Mouse (Mus musculus) heart, adult 9 months (tissue): ENCODE measurements at regions not wholly inside any gene's neighbourhood (a gene's known extent, or its start where the extent isn't known, plus 50 kb on each side); places are given as distances from the start of the nearest gene placed in this dataset.
"Not testable (repeated sequence)": the region's sequence is repeated elsewhere in the genome, so short reads cannot be mapped to it uniquely, and the experiment has no call there.

Experiments
- DNase-seq, 2 experiments: peaks; one replicate each; pipeline ENCODE4 v3.0.0; 2022; ENCODE audit warnings: low spot score in 2 of 2

GRCm38 (mm10) chr11:52460190-52460780 is 64.1 kb downstream of the 9530068E07Rik start:
- no peak for DNase-seq

GRCm38 (mm10) chr11:52471128-52471527 is 74.9 kb downstream of the 9530068E07Rik start:
- not testable (repeated sequence) for DNase-seq

GRCm38 (mm10) chr11:52480111-52480510 is 83.9 kb downstream of the 9530068E07Rik start:
- DNase-seq, result not testable (repeated sequence)

- DNase-seq, result not testable (repeated sequence)
These were observed 84.5 kb downstream of the 9530068E07Rik start for GRCm38 (mm10) chr11:52480694-52481093.

- DNase-seq, result not testable (repeated sequence)
These were observed 87.3 kb downstream of the 9530068E07Rik start for GRCm38 (mm10) chr11:52483534-52483933.

GRCm38 (mm10) chr11:52488538-52488937 is 92.3 kb downstream of the 9530068E07Rik start:
- DNase-seq, result not testable (repeated sequence)

GRCm38 (mm10) chr11:52493336-52493735 is 97.1 kb downstream of the 9530068E07Rik start:
- no peak for DNase-seq

- no peak for DNase-seq
These were observed 100.7 kb downstream of the 9530068E07Rik start for GRCm38 (mm10) chr11:52496908-52497307.

GRCm38 (mm10) chr11:52502759-52503365 is 106.6 kb downstream of the 9530068E07Rik start:
- no peak for DNase-seq

GRCm38 (mm10) chr11:52511831-52512297 is 115.6 kb downstream of the 9530068E07Rik start:
- DNase-seq, result no peak

GRCm38 (mm10) chr11:52517330-52517729 is 121.1 kb downstream of the 9530068E07Rik start:
- DNase-seq, result no peak

GRCm38 (mm10) chr11:52519877-52520276 is 123.6 kb downstream of the 9530068E07Rik start:
- DNase-seq, result no peak

- no peak for DNase-seq
These were observed 125.7 kb downstream of the 9530068E07Rik start for GRCm38 (mm10) chr11:52521879-52522278.

GRCm38 (mm10) chr11:52522384-52522783 is 126.2 kb downstream of the 9530068E07Rik start:
- DNase-seq, result no peak

GRCm38 (mm10) chr11:52523191-52523590 is 127.0 kb downstream of the 9530068E07Rik start:
- no peak for DNase-seq

- DNase-seq, result no peak
These were observed 127.4 kb downstream of the 9530068E07Rik start for GRCm38 (mm10) chr11:52523671-52524070.

GRCm38 (mm10) chr11:52525446-52525845 is 129.2 kb downstream of the 9530068E07Rik start:
- DNase-seq, result no peak

GRCm38 (mm10) chr11:52526306-52526705 is 130.1 kb downstream of the 9530068E07Rik start:
- no peak for DNase-seq

- no peak for DNase-seq
These were observed 137.2 kb downstream of the 9530068E07Rik start for GRCm38 (mm10) chr11:52533379-52533778.

- DNase-seq, result no peak
These were observed 138.4 kb downstream of the 9530068E07Rik start for GRCm38 (mm10) chr11:52534586-52534985.

GRCm38 (mm10) chr11:52536211-52536610 is 140.0 kb downstream of the 9530068E07Rik start:
- no peak for DNase-seq

GRCm38 (mm10) chr11:52536841-52537240 is 140.6 kb downstream of the 9530068E07Rik start:
- DNase-seq, result no peak

- no peak for DNase-seq
These were observed 141.7 kb downstream of the 9530068E07Rik start for GRCm38 (mm10) chr11:52537819-52538435.
